In the genomic region with DNA sequence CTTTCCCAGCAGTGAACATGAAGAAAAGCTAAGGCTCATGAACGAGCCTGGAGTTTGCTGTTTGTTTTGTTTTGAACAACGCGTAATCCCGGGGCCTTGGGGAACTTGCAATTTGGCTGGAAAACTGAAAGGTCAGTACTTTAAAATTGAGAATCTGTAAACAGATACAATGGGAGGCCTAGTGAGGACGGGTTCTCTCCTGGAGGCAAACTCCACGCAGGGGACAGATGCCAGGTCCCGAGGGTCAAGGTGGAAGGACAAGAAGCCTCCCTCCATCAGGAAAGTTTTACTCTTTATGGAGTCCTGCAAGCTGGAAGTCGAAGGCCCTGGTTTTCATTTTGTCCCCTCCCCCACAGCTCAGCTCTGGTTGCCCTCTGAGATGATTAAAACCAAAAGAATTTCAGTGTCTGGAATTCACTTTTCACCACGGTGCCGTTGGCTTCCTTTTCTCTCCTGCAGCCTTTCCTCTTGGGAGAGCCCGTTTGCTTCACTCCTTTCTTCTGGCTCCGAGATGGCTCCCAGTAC, we compare ENCODE assay signal across 9 mouse cellular contexts. TPM values are rescaled to one million over a fixed set of nuclear protein-coding genes. Genes with fewer than 3 reads are reported as not detected.
A peak's percentile ranks its signal among the peaks of the same experiment; 100 is the strongest.
DNase-seq lines count a peak whose midpoint lies in the region; ATAC-seq lines count a peak whose summit lies in the region.
"Had no signal": no experiment of that assay in that cellular context is flagged by ENCODE, and none has a peak within 500 bp of the region (broad histone marks: within the 10 kb centered on the region; RNA-seq: fewer than 3 reads in every experiment).

No protein-coding gene starts in this region.

- 13% methylated on average over 12 of the region's 12 CpGs for WGBS in heart, embryonic 14.5 days
- 5% methylated on average over 12 of the region's 12 CpGs for WGBS in limb, embryonic 11.5 days
- 20% methylated on average over 12 of the region's 12 CpGs for WGBS in neural tube, embryonic 11.5 days

- DNase-seq in NIH3T3 (ENCODE audit: low read depth), result peak; percentile 96
- peak; percentile 57 for DNase-seq in embryo, embryonic 11.5 days (ENCODE audit: low read depth, low spot score)
- peak; percentile 80 for DNase-seq in limb, embryonic 11.5 days (ENCODE audit: low spot score)
- no peak for DNase-seq in neural tube, embryonic 11.5 days (ENCODE audit: low spot score)
- DNase-seq in cerebellum, postnatal 14 days, result no peak
- no peak for DNase-seq in thymus, postnatal 25 days
- no peak for DNase-seq in B cell, adult 2 months

- no peak for ATAC-seq in heart, embryonic 14.5 days (ENCODE audit: insufficient number of reproducible peaks, insufficient read depth, low FRiP score, low read depth)
- ATAC-seq in limb, embryonic 11.5 days (ENCODE audit: insufficient number of reproducible peaks, low FRiP score, low TSS enrichment, low read depth), result no peak
- no peak for ATAC-seq in neural tube, embryonic 11.5 days (ENCODE audit: insufficient read depth, low FRiP score, low TSS enrichment)

- no peaks in the 10 kb centered on the region for H3K27me3 ChIP-seq in heart, embryonic 14.5 days (ENCODE audit: control insufficient read depth, insufficient read depth, low read length)
- H3K27me3 ChIP-seq in limb, embryonic 11.5 days (ENCODE audit: control insufficient read depth, insufficient read depth, low read length), result no peaks in the 10 kb centered on the region
- H3K27me3 ChIP-seq in neural tube, embryonic 11.5 days (ENCODE audit: control insufficient read depth, insufficient read depth, low read length), result no peaks in the 10 kb centered on the region

- peaks cover 16% of the 10 kb centered on the region for H3K36me3 ChIP-seq in heart, embryonic 14.5 days (ENCODE audit: control insufficient read depth, insufficient read depth, low read length)
- H3K36me3 ChIP-seq in limb, embryonic 11.5 days (ENCODE audit: control insufficient read depth, insufficient read depth, low read length), result no peaks in the 10 kb centered on the region
- no peaks in the 10 kb centered on the region; the same call in 1 of the 2 replicates for H3K36me3 ChIP-seq in neural tube, embryonic 11.5 days (ENCODE audit: control insufficient read depth, insufficient read depth, low read length)

- H3K27ac ChIP-seq in heart, embryonic 14.5 days (replicated peaks in 1 of 2; ENCODE audit: control insufficient read depth in 1 of 2, insufficient read depth in 1 of 2, low read depth in 2 of 2, low read length in 2 of 2), result peak overlapping the region; percentile 87 to 89
- H3K27ac ChIP-seq in limb, embryonic 11.5 days (replicated peaks; ENCODE audit: low read depth, low read length), result peak overlapping the region; percentile 91
- H3K27ac ChIP-seq in neural tube, embryonic 11.5 days (ENCODE audit: low read depth, low read length), result peak overlapping the region; percentile 47
- H3K27ac ChIP-seq: macrophage had no signal

- peak overlapping the region; percentile 49 for H3K4me2 ChIP-seq in heart, embryonic 14.5 days (ENCODE audit: low read length)
- H3K4me2 ChIP-seq in limb, embryonic 11.5 days (ENCODE audit: low read depth, severe bottlenecking), result peak overlapping the region; percentile 31
- no peak overlapping the region for H3K4me2 ChIP-seq in neural tube, embryonic 11.5 days (ENCODE audit: low read depth)

- H3K9ac ChIP-seq in heart, embryonic 14.5 days (ENCODE audit: low read length), result peak overlapping the region; percentile 64
- peak overlapping the region; percentile 27; the same call in 1 of the 2 replicates for H3K9ac ChIP-seq in limb, embryonic 11.5 days (ENCODE audit: low read length)
- no peak overlapping the region for H3K9ac ChIP-seq in neural tube, embryonic 11.5 days (ENCODE audit: low read length)

- no peaks in the 10 kb centered on the region for H3K9me3 ChIP-seq in heart, embryonic 14.5 days (ENCODE audit: control insufficient read depth, low read length)
- H3K9me3 ChIP-seq in limb, embryonic 11.5 days (ENCODE audit: control insufficient read depth, low read length), result no peaks in the 10 kb centered on the region
- no peaks in the 10 kb centered on the region for H3K9me3 ChIP-seq in neural tube, embryonic 11.5 days (ENCODE audit: control insufficient read depth, low read length)

- H3K4me3 ChIP-seq in heart, embryonic 14.5 days (ENCODE audit: control insufficient read depth in 1 of 2, insufficient read depth in 1 of 2, low read depth in 1 of 2, low read length in 2 of 2), result no peak overlapping the region
- no peak overlapping the region for H3K4me3 ChIP-seq in limb, embryonic 11.5 days (ENCODE audit: low read depth, low read length)
- no peak overlapping the region for H3K4me3 ChIP-seq in neural tube, embryonic 11.5 days (ENCODE audit: low read depth, low read length)

- peaks cover 48 to 76% of the 10 kb centered on the region in 2 experiments for H3K4me1 ChIP-seq in heart, embryonic 14.5 days (ENCODE audit: control insufficient read depth in 2 of 2, insufficient read depth in 2 of 2, low read length in 2 of 2)
- H3K4me1 ChIP-seq in limb, embryonic 11.5 days (ENCODE audit: control insufficient read depth, insufficient read depth, low read length), result peaks cover 59% of the 10 kb centered on the region
- peaks cover 32% of the 10 kb centered on the region for H3K4me1 ChIP-seq in neural tube, embryonic 11.5 days (ENCODE audit: control insufficient read depth, insufficient read depth, low read length)

RNA-seq across cellular contexts. Expression of a gene that starts 16.7 kb away (rescaled TPM):
- polyA plus RNA-seq in heart, embryonic 14.5 days (2014; fragmentation: Nextera tagmentation; extraction: Ambion mirVana), result 6.1 and 7.3 TPM in 2 replicates
- 12.8 and 13.6 TPM in 2 replicates for polyA plus RNA-seq in limb, embryonic 11.5 days (2014; fragmentation: Nextera tagmentation; extraction: Ambion mirVana)
- polyA plus RNA-seq in neural tube, embryonic 11.5 days (2014; fragmentation: Nextera tagmentation; extraction: Ambion mirVana), result 10.1 and 11.0 TPM in 2 replicates
- polyA plus RNA-seq: macrophage had no signal

Comparison
In these comparisons a context has a peak if more than half of its experiments do, and no peak if none do; other contexts are left out.
1. DNase-seq: peak in NIH3T3 (single experiment), embryo, embryonic 11.5 days (single experiment) and limb, embryonic 11.5 days (single experiment); none in neural tube, embryonic 11.5 days (single experiment), cerebellum, postnatal 14 days (0 of 2), thymus, postnatal 25 days (single experiment) and B cell, adult 2 months (0 of 2).
2. Peak in every context shown above with its lines, with median percentiles within 50 percentile points of each other: H3K27ac ChIP-seq.